ENCODE assay signal across 32 mouse cellular contexts in the genomic region with DNA sequence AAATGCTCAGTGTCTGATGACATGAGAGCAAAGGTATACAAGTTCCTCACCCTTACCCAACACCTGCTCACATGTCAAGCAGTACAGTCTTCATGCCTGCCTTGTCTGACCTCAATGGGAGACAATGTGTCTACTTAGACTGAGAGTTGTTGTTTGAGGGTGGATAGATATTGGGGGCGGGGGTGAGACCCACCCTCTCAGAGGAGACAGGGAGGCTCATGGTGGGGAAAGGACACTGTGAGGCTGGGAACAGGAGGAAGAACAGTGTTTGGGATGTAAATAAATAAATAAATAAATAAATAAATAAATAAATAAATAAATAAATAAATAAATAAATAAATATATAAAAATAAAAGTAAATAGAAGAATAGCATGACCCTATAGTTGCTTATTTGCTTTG.
"Had no signal": no experiment of that assay in that cellular context is flagged by ENCODE, and none has a peak within 500 bp of the region (broad histone marks: within the 10 kb centered on the region; RNA-seq: fewer than 3 reads in every experiment).

No protein-coding gene starts in this region.

- DNase-seq: heart, postnatal 10 days; heart, postnatal 14 days; heart, postnatal 36 days; heart, postnatal 4 days; kidney, adult 11 months; kidney, adult 18-20 months; kidney, adult 2 months; kidney, adult 8-10 months; kidney, adult 9 months; kidney, postnatal 10 days; kidney, postnatal 14 days; kidney, postnatal 25 days; kidney, postnatal 36 days; kidney, postnatal 4 days; layer of hippocampus, adult 9-11 months; layer of hippocampus, postnatal 36 days had no signal

- H3K9me3 ChIP-seq: heart, embryonic 15.5 days; hindbrain, embryonic 10.5 days; hindbrain, embryonic 12.5 days; hindbrain, embryonic 13.5 days; hindbrain, embryonic 15.5 days; intestine, embryonic 15.5 days; kidney, embryonic 15.5 days had no signal

- H3K4me3 ChIP-seq: heart, embryonic 15.5 days; hindbrain, embryonic 10.5 days; hindbrain, embryonic 12.5 days; hindbrain, embryonic 13.5 days; hindbrain, embryonic 15.5 days; intestine, embryonic 15.5 days; kidney, embryonic 15.5 days; layer of hippocampus, adult 2 months; left cerebral cortex, adult 2 months had no signal

- H3K27me3 ChIP-seq: heart, embryonic 15.5 days; hindbrain, embryonic 12.5 days; hindbrain, embryonic 13.5 days; hindbrain, embryonic 15.5 days; intestine, embryonic 15.5 days; kidney, embryonic 15.5 days had no signal

- ATAC-seq: hindbrain, embryonic 16.5 days; hindbrain, postnatal 0 days; inflammation-experienced regulatory T-cells, adult 6 months; intestine, embryonic 15.5 days; intestine, embryonic 16.5 days; intestine, postnatal 0 days had no signal

- H3K4me1 ChIP-seq: heart, embryonic 15.5 days; hindbrain, embryonic 10.5 days; hindbrain, embryonic 12.5 days; hindbrain, embryonic 13.5 days; hindbrain, embryonic 15.5 days; intestine, embryonic 15.5 days; kidney, embryonic 15.5 days had no signal

- H3K9ac ChIP-seq: heart, embryonic 15.5 days; hindbrain, embryonic 12.5 days; hindbrain, embryonic 13.5 days; hindbrain, embryonic 14.5 days; hindbrain, embryonic 15.5 days; intestine, embryonic 15.5 days; kidney, embryonic 15.5 days had no signal

- H3K27ac ChIP-seq: heart, embryonic 15.5 days; hindbrain, embryonic 10.5 days; hindbrain, embryonic 12.5 days; hindbrain, embryonic 13.5 days; hindbrain, embryonic 14.5 days; hindbrain, embryonic 15.5 days; hindbrain, postnatal 0 days; intestine, embryonic 15.5 days; kidney, embryonic 15.5 days; kidney, postnatal 0 days; layer of hippocampus, adult 2 months; left cerebral cortex, adult 2 months had no signal

- H3K4me2 ChIP-seq: heart, embryonic 15.5 days; hindbrain, embryonic 12.5 days; hindbrain, embryonic 13.5 days; hindbrain, embryonic 14.5 days; hindbrain, embryonic 15.5 days; intestine, embryonic 15.5 days; kidney, embryonic 15.5 days had no signal

- H3K36me3 ChIP-seq: heart, embryonic 15.5 days; hindbrain, embryonic 10.5 days; hindbrain, embryonic 12.5 days; hindbrain, embryonic 13.5 days; hindbrain, embryonic 15.5 days; intestine, embryonic 15.5 days; kidney, embryonic 15.5 days had no signal
